Mouse (Mus musculus): ENCODE data around the gene Usp6nl.

GRCm38 (mm10) chr2:6403991-6404390, 81.5 kb downstream of the Usp6nl start:
- TF ChIP-seq CTCF (IDR thresholded peaks at IDR 0.05), result no peak
- TF ChIP-seq POLR2A (IDR thresholded peaks at IDR 0.05; ENCODE audit: insufficient read depth, low read depth, low read length), result no peak
- no peak for TF ChIP-seq EP300 (IDR thresholded peaks at IDR 0.05; ENCODE audit: insufficient read depth, low read depth, low read length)

Data from heart, adult 2 months (tissue).